Mouse (Mus musculus): ENCODE measurements at regions not wholly inside any gene's neighbourhood (a gene's known extent, or its start where the extent isn't known, plus 50 kb on each side); places are given as distances from the start of the nearest gene placed in this dataset.

GRCm38 (mm10) chr15:15329796-15330195 lies 1398.8 kb upstream of the Cdh9 start:
- H3K4me3 ChIP-seq (ENCODE audit: low read depth, low read length), result no peak overlapping the region
- no peaks in the 10 kb centered on the region for H3K4me1 ChIP-seq (replicated peaks; ENCODE audit: control insufficient read depth, insufficient read depth)
- no peaks in the 10 kb centered on the region for H3K36me3 ChIP-seq (ENCODE audit: control insufficient read depth, insufficient read depth, low read length)
- H3K27me3 ChIP-seq (ENCODE audit: control insufficient read depth, insufficient read depth, low read length), result no peaks in the 10 kb centered on the region
- H3K4me2 ChIP-seq (replicated peaks; ENCODE audit: low read depth), result no peak overlapping the region
- WGBS, result 23% methylated on average over 2 of the region's 2 CpGs
- peak; percentile 56 for TF ChIP-seq CTCF (IDR thresholded peaks at IDR 0.05; ENCODE audit: low read depth)
- no peak for TF ChIP-seq EP300 (optimal IDR thresholded peaks at IDR 0.05)
- H3K9ac ChIP-seq (ENCODE audit: low read length), result no peak overlapping the region
- DNase-seq (ENCODE audit: low spot score) (no peak), ATAC-seq (ENCODE audit: low FRiP score, low TSS enrichment) (no peak)
- H3K9me3 ChIP-seq (ENCODE audit: control insufficient read depth, low read length), result no peaks in the 10 kb centered on the region
- no peak overlapping the region for H3K27ac ChIP-seq (replicated peaks)

GRCm38 (mm10) chr15:15331947-15332346 lies 1396.6 kb upstream of the Cdh9 start:
- TF ChIP-seq CTCF (IDR thresholded peaks at IDR 0.05; ENCODE audit: low read depth) (no peak), EP300 (optimal IDR thresholded peaks at IDR 0.05) (no peak)
- ATAC-seq (ENCODE audit: low FRiP score, low TSS enrichment), result no peak
- Histone ChIP-seq H3K27me3 (ENCODE audit: control insufficient read depth, insufficient read depth, low read length) (no peaks in the 10 kb centered on the region), H3K27ac (replicated peaks) (no peak overlapping the region), H3K9me3 (ENCODE audit: control insufficient read depth, low read length) (no peaks in the 10 kb centered on the region), H3K9ac (ENCODE audit: low read length) (no peak overlapping the region), H3K4me1 (replicated peaks; ENCODE audit: control insufficient read depth, insufficient read depth) (no peaks in the 10 kb centered on the region), H3K4me2 (replicated peaks; ENCODE audit: low read depth) (no peak overlapping the region), H3K36me3 (ENCODE audit: control insufficient read depth, insufficient read depth, low read length) (no peaks in the 10 kb centered on the region), H3K4me3 (ENCODE audit: low read depth, low read length) (no peak overlapping the region)
- DNase-seq (ENCODE audit: low spot score), result no peak

GRCm38 (mm10) chr15:15361841-15362240 lies 1366.7 kb upstream of the Cdh9 start:
- WGBS, result 66% methylated on average over 1 of the region's 1 CpGs
- no peak for ATAC-seq (ENCODE audit: low FRiP score, low TSS enrichment)
- DNase-seq (ENCODE audit: low spot score), result no peak
- Histone ChIP-seq H3K4me3 (ENCODE audit: low read depth, low read length) (no peak overlapping the region), H3K4me2 (replicated peaks; ENCODE audit: low read depth) (no peak overlapping the region), H3K27ac (replicated peaks) (no peak overlapping the region), H3K27me3 (ENCODE audit: control insufficient read depth, insufficient read depth, low read length) (no peaks in the 10 kb centered on the region), H3K4me1 (replicated peaks; ENCODE audit: control insufficient read depth, insufficient read depth) (no peaks in the 10 kb centered on the region), H3K36me3 (ENCODE audit: control insufficient read depth, insufficient read depth, low read length) (no peaks in the 10 kb centered on the region), H3K9me3 (ENCODE audit: control insufficient read depth, low read length) (no peaks in the 10 kb centered on the region), H3K9ac (ENCODE audit: low read length) (no peak overlapping the region)
- TF ChIP-seq EP300 (optimal IDR thresholded peaks at IDR 0.05), result no peak
- TF ChIP-seq CTCF (IDR thresholded peaks at IDR 0.05; ENCODE audit: low read depth), result no peak

- Histone ChIP-seq H3K4me1 (replicated peaks; ENCODE audit: control insufficient read depth, insufficient read depth) (no peaks in the 10 kb centered on the region), H3K27me3 (ENCODE audit: control insufficient read depth, insufficient read depth, low read length) (no peaks in the 10 kb centered on the region), H3K27ac (replicated peaks) (no peak overlapping the region), H3K9ac (ENCODE audit: low read length) (no peak overlapping the region), H3K4me2 (replicated peaks; ENCODE audit: low read depth) (no peak overlapping the region), H3K4me3 (ENCODE audit: low read depth, low read length) (no peak overlapping the region), H3K9me3 (ENCODE audit: control insufficient read depth, low read length) (no peaks in the 10 kb centered on the region), H3K36me3 (ENCODE audit: control insufficient read depth, insufficient read depth, low read length) (no peaks in the 10 kb centered on the region)
- WGBS, result 84% methylated on average over 7 of the region's 7 CpGs
- DNase-seq (ENCODE audit: low spot score) (no peak), ATAC-seq (ENCODE audit: low FRiP score, low TSS enrichment) (no peak)
- no peak for TF ChIP-seq EP300 (optimal IDR thresholded peaks at IDR 0.05)
Observed at GRCm38 (mm10) chr15:15392300-15393022, 1336.1 kb upstream of the Cdh9 start.

All from stomach, postnatal 0 days (tissue).